Mouse (Mus musculus): Measurements from ENCODE around the gene Gigyf1.
A peak's percentile ranks its signal among the peaks of the same experiment; 100 is the strongest.

DNA sequence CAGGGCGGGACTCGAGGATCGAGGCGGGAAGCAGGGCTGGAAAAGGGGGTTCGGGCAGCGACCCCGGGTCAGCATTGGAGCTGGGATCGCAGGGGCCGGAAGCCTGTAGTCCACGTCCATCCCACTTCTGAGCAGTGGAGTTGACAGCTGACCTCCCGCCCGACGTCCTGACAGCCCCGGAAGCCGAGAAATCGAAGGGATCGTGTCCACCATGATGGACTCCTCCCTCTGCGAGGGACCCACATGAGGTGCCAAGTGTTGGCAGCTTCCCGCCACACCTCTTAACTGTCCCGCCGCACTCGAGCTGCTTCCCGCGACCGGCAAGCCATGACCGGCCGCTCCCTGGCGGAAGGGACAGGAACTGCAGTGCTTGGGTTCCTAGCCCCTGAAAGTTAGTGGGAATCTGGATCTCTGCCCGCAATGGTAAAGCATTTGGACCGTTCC, 15.7 kb upstream of the Gigyf1 start:
- peak; percentile 48 for TF ChIP-seq CTCF (IDR thresholded peaks at IDR 0.05; ENCODE audit: low read depth, low read length)
- no peak for TF ChIP-seq POLR2A (IDR thresholded peaks at IDR 0.05; ENCODE audit: borderline replicate concordance, low read depth, low read length)

Measured in bone marrow macrophage, adult 2 months (primary cell).